Mouse (Mus musculus) urinary bladder, postnatal 25 days (tissue): ENCODE data around the gene Astn2.

Experiments used
- DNase-seq: peaks from one replicate; pipeline ENCODE4 v3.0.0; 2022; ENCODE audit warnings: low spot score

The Astn2 gene

GRCm38 (mm10) chr4:65839550-65840000 is 564.8 kb downstream of the Astn2 start:
- DNase-seq, result no peak

- no peak for DNase-seq
Measured at GRCm38 (mm10) chr4:65838781-65839180, 565.6 kb downstream of the Astn2 start.

GRCm38 (mm10) chr4:65832971-65833370 is 571.4 kb downstream of the Astn2 start:
- DNase-seq, result no peak

DNA sequence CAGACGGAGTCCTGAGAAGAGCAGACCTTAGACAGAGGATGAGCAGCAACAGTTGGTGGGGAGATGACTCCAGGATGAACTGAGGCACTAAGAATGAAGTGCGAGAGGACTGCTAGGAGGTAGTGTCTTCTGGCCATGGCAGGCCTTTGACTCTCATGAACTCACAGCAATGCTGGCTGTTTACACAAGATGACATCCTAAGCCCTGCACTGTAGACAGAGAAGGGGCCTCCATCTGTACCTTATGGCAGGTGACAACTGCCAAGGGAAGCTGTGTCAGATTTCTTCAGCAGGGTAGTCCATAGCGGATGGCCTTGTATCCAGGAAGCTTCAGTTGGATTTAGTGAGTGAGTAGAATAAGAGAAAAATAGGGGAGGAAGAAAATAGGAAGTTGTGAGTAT is 572.5 kb downstream of the Astn2 start:
- no peak for DNase-seq

GRCm38 (mm10) chr4:65830495-65830894 is 573.9 kb downstream of the Astn2 start:
- no peak for DNase-seq

GRCm38 (mm10) chr4:65821070-65821469 is 583.3 kb downstream of the Astn2 start:
- no peak for DNase-seq

GRCm38 (mm10) chr4:65820236-65820635 is 584.2 kb downstream of the Astn2 start:
- DNase-seq, result no peak

GRCm38 (mm10) chr4:65819835-65820234 is 584.6 kb downstream of the Astn2 start:
- DNase-seq, result no peak

GRCm38 (mm10) chr4:65814176-65814535 is 590.3 kb downstream of the Astn2 start:
- no peak for DNase-seq

- DNase-seq, result no peak
Measured at GRCm38 (mm10) chr4:65813500-65814175, 590.8 kb downstream of the Astn2 start.

DNA sequence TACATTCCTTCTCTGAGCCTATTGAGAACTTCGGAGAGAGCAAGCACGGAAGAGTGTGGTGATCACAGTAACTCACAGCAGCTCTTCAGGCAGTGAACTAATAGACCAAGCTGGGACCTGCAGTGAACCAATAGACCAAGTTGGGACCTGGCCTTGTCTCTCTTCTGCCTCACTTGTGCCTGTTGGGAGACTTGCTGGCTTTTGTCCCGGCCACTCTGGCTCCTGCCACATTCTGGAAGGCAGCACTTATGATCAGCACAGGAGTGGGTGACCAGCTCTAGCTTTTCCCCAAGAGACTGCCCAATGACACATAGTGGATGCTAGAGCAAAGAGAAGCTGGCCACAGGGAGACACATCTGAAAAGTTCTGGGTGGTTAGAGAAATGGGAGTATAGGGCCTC is 597.1 kb downstream of the Astn2 start:
- DNase-seq, result no peak

- no peak for DNase-seq
Measured at GRCm38 (mm10) chr4:65801204-65801603, 603.2 kb downstream of the Astn2 start.

GRCm38 (mm10) chr4:65791051-65791450 is 613.4 kb downstream of the Astn2 start:
- no peak for DNase-seq

DNA sequence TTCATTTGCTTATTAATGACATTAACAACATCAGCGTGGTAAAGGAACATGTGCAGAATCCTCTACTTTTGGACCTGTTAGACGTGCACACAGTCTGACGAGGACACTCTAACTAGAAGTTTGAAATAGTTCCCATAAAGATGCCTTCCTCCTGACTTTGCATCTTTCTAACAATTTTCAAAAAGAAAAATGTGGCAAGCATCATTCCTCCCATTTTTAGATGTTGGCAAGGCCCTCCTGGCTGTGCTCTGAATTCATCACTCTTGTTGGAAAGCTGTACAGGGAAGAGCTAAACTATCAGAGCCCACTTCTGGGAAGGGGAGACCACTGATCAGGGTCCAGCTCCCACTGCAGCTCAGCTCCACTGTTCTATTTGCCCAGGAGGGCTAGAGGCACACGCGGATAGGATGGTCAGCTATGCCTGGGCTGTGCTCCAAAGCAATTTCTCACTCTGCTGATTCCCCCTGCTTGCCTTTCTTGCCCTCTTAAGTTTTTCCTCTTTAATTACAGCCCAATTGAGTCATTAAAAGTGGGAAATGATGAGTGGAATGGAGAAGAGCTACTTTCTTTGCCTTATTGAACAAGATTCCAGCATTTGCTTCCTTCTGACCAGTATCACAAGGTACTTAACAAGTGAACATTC is 630.9 kb downstream of the Astn2 start:
- no peak for DNase-seq

- no peak for DNase-seq
Measured at GRCm38 (mm10) chr4:65770952-65771351, 633.5 kb downstream of the Astn2 start.

GRCm38 (mm10) chr4:65767919-65768318 is 636.5 kb downstream of the Astn2 start:
- no peak for DNase-seq

DNA sequence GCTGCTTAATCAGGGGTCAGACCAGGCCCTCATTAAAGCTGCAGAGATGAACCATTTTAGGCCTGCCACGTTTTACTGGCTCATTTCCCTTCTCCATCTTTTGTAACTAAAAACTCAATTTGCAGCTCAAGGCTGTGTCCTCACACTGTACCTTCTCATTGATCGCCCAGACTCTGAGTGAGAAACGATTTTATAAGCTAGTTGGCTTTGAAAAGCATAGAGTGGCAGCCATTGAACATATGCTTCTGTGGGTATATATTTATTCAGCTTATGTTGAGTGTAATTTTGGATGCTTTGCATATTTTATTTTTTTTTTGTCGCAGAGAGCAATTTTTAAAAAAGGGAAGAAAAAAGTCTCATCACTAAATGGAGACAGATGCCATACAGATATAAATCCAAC is 637.0 kb downstream of the Astn2 start:
- no peak for DNase-seq

GRCm38 (mm10) chr4:65765312-65765711 is 639.1 kb downstream of the Astn2 start:
- no peak for DNase-seq

DNA sequence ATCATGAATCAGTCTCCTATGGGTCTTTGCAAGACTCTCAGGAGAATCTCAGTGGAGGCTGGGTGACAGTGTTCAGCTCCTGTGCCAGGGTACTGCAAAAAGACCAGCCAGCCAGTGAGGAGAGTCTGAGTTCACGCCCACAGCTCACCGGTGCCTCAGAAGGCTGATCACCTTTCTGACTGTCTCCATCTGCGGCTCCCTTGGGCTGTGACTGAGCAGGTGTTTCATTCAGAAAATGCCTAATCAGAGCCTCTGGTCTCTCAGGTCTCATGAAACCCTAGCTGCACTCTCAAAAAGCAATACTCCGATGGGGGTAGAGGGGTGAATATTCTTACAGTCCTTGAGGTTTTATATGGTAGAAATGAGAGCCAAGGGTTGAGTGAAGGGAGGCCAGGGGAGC is 640.1 kb downstream of the Astn2 start:
- DNase-seq, result no peak

DNA sequence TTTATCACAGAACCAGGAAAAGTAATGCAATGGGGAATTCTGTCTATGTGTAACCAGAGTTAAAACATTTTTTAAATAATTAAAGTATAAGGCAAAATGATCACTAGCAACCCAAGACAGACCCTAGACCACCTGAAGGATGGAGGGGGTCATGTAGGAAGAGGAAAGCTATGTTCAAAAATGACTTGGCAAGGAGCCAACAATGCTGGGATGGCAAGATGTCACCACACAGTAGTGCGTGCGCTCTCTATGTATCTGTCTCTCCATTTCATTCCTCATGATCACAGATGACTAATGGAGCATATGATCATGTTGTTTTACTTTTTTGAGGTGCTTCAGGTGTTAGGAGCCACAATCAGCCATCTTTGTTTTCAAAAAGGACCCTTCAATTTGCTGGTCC is 640.6 kb downstream of the Astn2 start:
- DNase-seq, result no peak

DNA sequence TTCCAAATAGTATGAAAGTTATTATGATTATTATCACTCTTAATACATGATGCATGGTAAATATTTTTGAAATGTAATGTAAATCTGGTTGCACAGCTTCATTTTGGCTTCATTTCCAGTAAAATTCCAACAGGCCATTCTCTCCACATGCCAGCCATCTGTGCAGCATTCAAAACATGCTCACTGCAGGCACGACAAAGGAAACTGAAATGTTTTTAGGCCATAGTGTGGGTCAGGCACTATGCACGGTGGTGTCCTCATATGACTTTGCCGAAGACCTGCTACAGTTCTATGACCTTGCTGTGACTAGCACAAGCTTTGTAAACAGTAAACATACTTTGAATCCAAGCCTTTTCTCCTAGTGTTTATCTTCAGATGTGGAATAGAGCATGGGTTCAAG is 642.3 kb downstream of the Astn2 start:
- DNase-seq, result no peak

DNA sequence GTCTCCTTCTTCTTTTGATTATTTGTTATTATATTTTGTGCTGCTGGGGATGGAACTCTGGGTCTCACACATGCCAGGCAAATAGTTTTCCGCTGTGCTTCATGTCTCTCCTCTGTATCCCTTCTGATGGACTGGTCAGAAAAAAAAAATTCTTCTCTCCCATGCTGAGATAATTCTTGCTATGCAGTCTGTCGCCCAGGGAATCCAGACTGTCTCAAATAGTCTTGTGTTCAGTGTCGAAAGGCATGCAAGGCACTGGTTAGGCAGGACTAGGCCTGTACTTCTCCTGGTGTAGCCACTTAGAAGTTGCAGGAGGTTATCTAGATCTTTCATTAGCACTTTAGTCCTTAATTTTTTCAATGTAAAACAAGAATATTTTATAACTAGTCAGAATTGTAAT is 642.8 kb downstream of the Astn2 start:
- DNase-seq, result no peak

GRCm38 (mm10) chr4:65758875-65759201 is 645.6 kb downstream of the Astn2 start:
- DNase-seq, result no peak
